Mouse (Mus musculus) midbrain, embryonic 15.5 days (tissue): ENCODE data around the gene Hspe1. TPM values are rescaled to one million over a fixed set of nuclear protein-coding genes. Genes with fewer than 3 reads are reported as not detected.
"Not testable (repeated sequence)": the region's sequence is repeated elsewhere in the genome, so short reads cannot be mapped to it uniquely, and the experiment has no call there.

Experiments
- ATAC-seq: fragments of 200-750 bp; cut with Nextera tagmentation; replicated peaks from 2 replicates; pipeline ENCODE4 v1.8.0; 2017; ENCODE audit warnings: moderate TSS enrichment
- H3K27ac ChIP-seq: fragments of 300-500 bp; sonication (generic); 2 replicates; pipeline ENCODE4 v1.5.1; 2015; ENCODE audit warnings: mild to moderate bottlenecking, inconsistent platforms
- H3K27me3 ChIP-seq: fragments of 300-500 bp; sonication (generic); replicated peaks from 2 replicates; pipeline ENCODE4 v1.6.1; 2015; ENCODE audit warnings: inconsistent platforms
- H3K36me3 ChIP-seq: fragments of 300-500 bp; sonication (generic); replicated peaks from 2 replicates; pipeline ENCODE4 v1.6.1; 2015; ENCODE audit warnings: inconsistent platforms
- H3K4me1 ChIP-seq: fragments of 300-500 bp; sonication (generic); 2 replicates; pipeline ENCODE4 v1.6.1; 2015; ENCODE audit warnings: inconsistent platforms
- H3K4me2 ChIP-seq: fragments of 300-500 bp; sonication (generic); 2 replicates; pipeline ENCODE4 v1.6.1; 2015; ENCODE audit warnings: inconsistent platforms, mild to moderate bottlenecking, moderate library complexity
- H3K4me3 ChIP-seq: fragments of 300-500 bp; sonication (generic); 2 replicates; pipeline ENCODE4 v1.5.1; 2015; ENCODE audit warnings: mild to moderate bottlenecking, inconsistent platforms
- H3K9ac ChIP-seq: fragments of 300-500 bp; sonication (generic); 2 replicates; pipeline ENCODE4 v1.6.1; 2015; ENCODE audit warnings: mild to moderate bottlenecking, inconsistent platforms
- H3K9me3 ChIP-seq: fragments of 300-500 bp; sonication (generic); 2 replicates; pipeline ENCODE4 v1.6.1; 2016; ENCODE audit warnings: inconsistent platforms
- WGBS: fragments of 180-500 bp; shearing (Covaris S2); methylation state at CpG from one replicate; pipeline ENCODE4 v1.1.7; 2015; ENCODE audit warnings: mixed read lengths; 5-methylcytosine and 5-hydroxymethylcytosine counted together
- polyA plus RNA-seq: library from polyadenylated mRNA; unstranded; fragments of >200 nt; fragmentation: Nextera tagmentation; extraction: Ambion mirVana; gene quantifications from 2 replicates; pipeline ENCODE4 v1.2.1, GENCODE M21; 2015

Hspe1 gene
- polyA plus RNA-seq, 1 experiment from 2014 or later: 203 TPM

DNA sequence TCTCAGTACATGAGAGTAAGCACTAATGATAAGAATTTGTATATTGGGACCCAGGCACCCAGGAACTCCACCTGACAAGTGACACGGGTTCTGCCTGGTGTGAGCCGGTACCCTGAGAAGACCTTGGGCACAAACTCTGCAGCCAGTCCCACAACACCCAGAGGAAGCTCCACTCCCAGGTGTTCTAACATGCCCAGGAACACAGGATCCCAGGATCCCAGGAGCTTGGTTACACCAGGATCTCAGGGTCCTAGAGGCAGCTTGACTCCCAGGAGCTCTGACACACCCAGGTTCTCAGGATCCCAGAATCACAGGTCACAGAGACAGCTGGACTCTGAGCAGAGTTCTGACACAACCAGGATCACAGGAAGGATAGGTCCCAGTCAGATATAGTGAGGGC is 36.2 kb downstream of the Hspe1 start:
- H3K27me3 ChIP-seq, H3K27ac ChIP-seq, H3K4me1 ChIP-seq, H3K4me3 ChIP-seq, H3K9ac ChIP-seq, H3K36me3 ChIP-seq, ATAC-seq, H3K9me3 ChIP-seq, H3K4me2 ChIP-seq: not testable (repeated sequence)
- 89% methylated on average over 2 of the region's 2 CpGs for WGBS

DNA sequence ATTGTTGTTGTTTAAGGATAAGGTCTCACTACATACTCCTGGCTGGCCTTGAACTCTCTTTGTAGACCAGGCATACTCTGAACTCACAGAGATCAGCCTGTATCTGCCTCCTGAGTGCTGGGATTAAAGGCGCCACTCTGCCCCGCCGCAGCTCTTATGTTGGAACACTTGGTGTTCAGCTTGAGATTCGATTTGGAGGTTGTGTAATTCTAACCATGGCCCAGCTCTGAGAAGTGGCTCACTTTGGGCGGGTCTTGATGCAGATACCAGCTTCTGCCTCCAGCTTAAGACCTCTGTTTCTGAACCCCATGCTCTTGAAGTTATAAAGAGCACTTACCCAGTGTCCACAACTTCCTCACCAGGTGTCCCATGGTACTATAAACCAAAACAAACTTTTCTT is 41.8 kb downstream of the Hspe1 start:
- Histone ChIP-seq H3K4me3 (no peak overlapping the region), H3K9ac (no peak overlapping the region), H3K4me2 (no peak overlapping the region), H3K36me3 (no peaks in the 10 kb centered on the region), H3K27ac (no peak overlapping the region), H3K9me3 (no peaks in the 10 kb centered on the region), H3K27me3 (no peaks in the 10 kb centered on the region), H3K4me1 (peaks cover 24% of the 10 kb centered on the region)
- no peak for ATAC-seq
- 93% methylated on average over 5 of the region's 5 CpGs for WGBS

DNA sequence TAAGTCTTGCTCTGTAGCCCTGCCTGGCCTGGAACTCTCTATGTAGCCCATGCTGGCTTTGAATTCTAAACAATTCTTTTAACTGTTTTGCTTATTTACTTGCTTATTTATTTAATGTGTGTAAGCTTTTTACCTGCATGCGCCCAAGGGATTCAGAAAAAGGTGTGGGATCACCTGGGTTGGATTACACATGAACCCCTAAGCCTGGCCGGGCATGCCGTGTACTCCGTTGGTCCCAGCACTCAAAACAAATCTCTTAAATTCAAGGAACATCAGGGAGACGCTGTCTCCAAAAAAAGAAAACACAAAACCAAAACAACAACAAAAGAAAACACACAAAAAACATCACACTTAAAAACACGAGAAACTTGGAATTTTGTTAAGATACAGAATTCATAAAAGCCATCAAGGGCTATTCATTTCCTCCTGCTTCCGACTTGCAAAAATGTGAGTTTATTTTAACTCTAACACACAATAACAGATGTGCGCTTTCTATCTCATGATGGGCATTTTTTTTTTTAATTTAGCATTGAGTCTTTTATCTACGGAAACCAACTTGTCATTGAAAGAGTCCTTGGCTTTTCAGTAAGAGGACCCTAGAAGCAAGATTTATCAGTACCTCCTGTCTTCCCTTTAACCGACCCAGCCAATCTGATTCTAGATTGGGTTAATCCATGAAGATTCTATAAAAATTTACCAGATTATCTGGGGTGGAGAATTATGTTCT is 42.4 kb downstream of the Hspe1 start:
- Histone ChIP-seq H3K4me1 (peaks cover 24% of the 10 kb centered on the region), H3K4me3 (peak overlapping the region; percentile 71), H3K9ac (peak overlapping the region; percentile 61), H3K27ac (peak overlapping the region; percentile 95), H3K27me3 (no peaks in the 10 kb centered on the region), H3K36me3 (no peaks in the 10 kb centered on the region), H3K4me2 (peak overlapping the region; percentile 62), H3K9me3 (no peaks in the 10 kb centered on the region)
- ATAC-seq: no peak
- WGBS: 68% methylated on average over 10 of the region's 10 CpGs

- Histone ChIP-seq H3K27ac (peak within 1 kb of the TSS; percentile 95), H3K4me3 (peak within 1 kb of the TSS; percentile 71), H3K27me3 (no peaks in the 10 kb centered on the region), H3K4me1 (peaks cover 24% of the 10 kb centered on the region), H3K36me3 (no peaks in the 10 kb centered on the region), H3K9me3 (no peaks in the 10 kb centered on the region), H3K9ac (peak within 1 kb of the TSS; percentile 99), H3K4me2 (peak within 1 kb of the TSS; percentile 62)
- WGBS: under 1% methylated on average over 42 of the region's 42 CpGs
- ATAC-seq: peak; percentile 98
Measured at GRCm38 (mm10) chr1:55130943-55131401, 43.0 kb downstream of the Hspe1 start, which contains the start of gene Mob4. Gene Mob4, plus strand, starts transcription at chr1:55131231.

GRCm38 (mm10) chr1:55131424-55132014 is 43.6 kb downstream of the Hspe1 start:
- Histone ChIP-seq H3K4me3 (peak overlapping the region; percentile 71), H3K4me2 (peak overlapping the region; percentile 62), H3K27ac (peak overlapping the region; percentile 95), H3K9ac (peak overlapping the region; percentile 99), H3K9me3 (no peaks in the 10 kb centered on the region), H3K4me1 (peaks cover 24% of the 10 kb centered on the region), H3K36me3 (no peaks in the 10 kb centered on the region), H3K27me3 (no peaks in the 10 kb centered on the region)
- ATAC-seq: peak; percentile 82
- WGBS: under 1% methylated on average over 34 of the region's 47 CpGs

GRCm38 (mm10) chr1:55132308-55132707 is 44.4 kb downstream of the Hspe1 start:
- Histone ChIP-seq H3K4me1 (peaks cover 24% of the 10 kb centered on the region), H3K27me3 (no peaks in the 10 kb centered on the region), H3K4me3 (peak overlapping the region; percentile 71), H3K9ac (peak overlapping the region; percentile 99), H3K36me3 (no peaks in the 10 kb centered on the region), H3K4me2 (peak overlapping the region; percentile 62), H3K27ac (no peak overlapping the region), H3K9me3 (no peaks in the 10 kb centered on the region)
- 80% methylated on average over 4 of the region's 4 CpGs for WGBS
- no peak for ATAC-seq

- Histone ChIP-seq H3K36me3 (no peaks in the 10 kb centered on the region; the same call in 1 of the 2 replicates), H3K27ac (no peak overlapping the region), H3K9me3 (no peaks in the 10 kb centered on the region), H3K4me3 (no peak overlapping the region), H3K4me2 (0 out of 2 replicates have a peak overlapping the region, but pooled peaks have one; percentile 4), H3K27me3 (no peaks in the 10 kb centered on the region), H3K4me1 (peaks cover 24% of the 10 kb centered on the region), H3K9ac (no peak overlapping the region)
- WGBS: 73% methylated on average over 2 of the region's 2 CpGs
- ATAC-seq: no peak
Measured at GRCm38 (mm10) chr1:55133173-55133572, 45.2 kb downstream of the Hspe1 start.

DNA sequence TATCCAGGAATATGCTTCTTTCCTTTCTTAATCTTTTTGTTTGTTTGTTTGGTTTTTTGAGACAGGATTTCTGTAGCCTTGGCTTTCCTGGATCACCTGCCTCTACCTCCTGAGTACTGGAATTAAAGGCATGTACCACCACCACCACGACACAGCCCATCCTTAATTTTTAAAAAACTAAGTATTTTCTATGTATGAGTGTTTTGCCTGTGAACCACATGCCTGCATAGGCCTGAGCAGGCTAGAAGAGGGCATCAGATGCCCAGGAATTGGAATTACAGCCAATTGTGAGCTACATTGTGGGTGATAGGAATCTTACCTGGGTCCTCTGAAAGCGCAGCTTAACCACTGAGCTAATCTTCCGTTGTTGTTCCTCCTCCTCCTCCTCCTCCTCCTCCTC is 46.4 kb downstream of the Hspe1 start:
- Histone ChIP-seq H3K4me2 (no peak overlapping the region), H3K9me3 (no peaks in the 10 kb centered on the region), H3K4me3 (no peak overlapping the region), H3K27ac (no peak overlapping the region), H3K4me1 (peaks cover 24% of the 10 kb centered on the region), H3K27me3 (no peaks in the 10 kb centered on the region), H3K9ac (no peak overlapping the region), H3K36me3 (no peaks in the 10 kb centered on the region; the same call in 1 of the 2 replicates)
- 97% methylated on average over 3 of the region's 3 CpGs for WGBS
- ATAC-seq: no peak

- Histone ChIP-seq H3K36me3 (peaks cover 4% of the 10 kb centered on the region; the same call in 1 of the 2 replicates), H3K9me3 (no peaks in the 10 kb centered on the region), H3K4me2 (no peak overlapping the region), H3K27ac (no peak overlapping the region), H3K4me1 (peaks cover 20% of the 10 kb centered on the region), H3K9ac (no peak overlapping the region), H3K27me3 (no peaks in the 10 kb centered on the region), H3K4me3 (no peak overlapping the region)
- WGBS: 98% methylated on average over 1 of the region's 1 CpGs
- ATAC-seq: no peak
Measured at GRCm38 (mm10) chr1:55135846-55136245, 47.9 kb downstream of the Hspe1 start.

Other genes starting within 250 kb of the Hspe1 start
- 29.6 and 32.3 TPM in 2 replicates for gene Ankrd44, start 161.7 kb upstream of the Hspe1 start, polyA plus RNA-seq
- 287 and 305 TPM in 2 replicates for gene Sf3b1, start 60.7 kb upstream of the Hspe1 start, polyA plus RNA-seq
- gene Coq10b, start 35.4 kb upstream of the Hspe1 start, polyA plus RNA-seq: 29.2 and 33.3 TPM in 2 replicates
- gene Hspd1, start 111 bp downstream of the Hspe1 start, polyA plus RNA-seq: 254 and 262 TPM in 2 replicates
- gene Mob4, start 43.1 kb downstream of the Hspe1 start, polyA plus RNA-seq: 165 and 174 TPM in 2 replicates
- 6.9 and 9.2 TPM in 2 replicates for gene Rftn2, start 138.7 kb downstream of the Hspe1 start, polyA plus RNA-seq
- 3.4 and 4.0 TPM in 2 replicates for gene Mars2, start 149.0 kb downstream of the Hspe1 start, polyA plus RNA-seq